Mouse (Mus musculus) urinary bladder, postnatal 36 days (tissue): ENCODE results near the gene Vwa5b2.

Experiments
- DNase-seq, 2 experiments: peaks; one replicate each; pipeline ENCODE4 v3.0.0; 2022; ENCODE audit warnings: low spot score in 2 of 2, mixed read lengths in 1 of 2

Vwa5b2 gene

DNA sequence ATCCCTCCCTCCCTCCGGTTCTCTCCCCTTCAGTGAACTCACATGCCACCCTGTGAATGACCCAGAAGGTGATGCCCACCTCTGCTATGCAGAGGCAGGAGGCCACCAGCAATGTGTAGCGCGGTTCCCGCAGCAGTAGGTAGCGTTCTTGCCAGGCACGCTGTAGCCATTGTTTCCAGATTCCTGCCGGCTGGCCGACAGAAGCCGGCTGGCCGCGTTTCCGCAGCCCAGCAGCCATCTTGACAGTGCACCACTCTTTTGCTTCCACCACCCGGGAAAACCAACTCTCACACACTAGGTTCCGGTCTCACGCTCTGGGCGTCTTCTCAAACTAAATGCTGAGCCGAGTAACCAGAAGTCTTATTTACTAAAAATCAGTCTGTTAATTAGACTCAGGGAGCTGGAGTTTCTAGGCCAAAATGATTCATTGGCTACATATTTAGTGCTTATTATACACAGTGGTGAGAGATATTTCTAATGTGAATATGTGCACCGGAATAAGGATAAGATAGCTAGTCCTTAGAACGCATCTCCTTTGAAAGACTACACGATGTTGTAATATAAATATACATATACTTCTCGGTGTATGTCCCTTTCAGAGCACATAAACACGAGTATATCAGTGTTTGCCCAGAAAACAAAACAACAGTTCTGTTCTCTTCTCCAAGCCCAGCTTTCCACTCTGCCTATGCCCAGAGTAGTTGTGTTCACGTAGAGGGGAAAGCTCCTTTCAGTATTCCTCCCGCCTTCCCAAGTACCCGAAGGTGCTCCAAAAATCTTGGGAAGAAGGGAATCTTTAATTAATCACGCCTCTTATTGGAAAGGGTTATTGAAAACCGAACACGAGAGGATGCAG lies 21.5 kb downstream of the Vwa5b2 start:
- DNase-seq = peak; percentile 72 to 73

DNA sequence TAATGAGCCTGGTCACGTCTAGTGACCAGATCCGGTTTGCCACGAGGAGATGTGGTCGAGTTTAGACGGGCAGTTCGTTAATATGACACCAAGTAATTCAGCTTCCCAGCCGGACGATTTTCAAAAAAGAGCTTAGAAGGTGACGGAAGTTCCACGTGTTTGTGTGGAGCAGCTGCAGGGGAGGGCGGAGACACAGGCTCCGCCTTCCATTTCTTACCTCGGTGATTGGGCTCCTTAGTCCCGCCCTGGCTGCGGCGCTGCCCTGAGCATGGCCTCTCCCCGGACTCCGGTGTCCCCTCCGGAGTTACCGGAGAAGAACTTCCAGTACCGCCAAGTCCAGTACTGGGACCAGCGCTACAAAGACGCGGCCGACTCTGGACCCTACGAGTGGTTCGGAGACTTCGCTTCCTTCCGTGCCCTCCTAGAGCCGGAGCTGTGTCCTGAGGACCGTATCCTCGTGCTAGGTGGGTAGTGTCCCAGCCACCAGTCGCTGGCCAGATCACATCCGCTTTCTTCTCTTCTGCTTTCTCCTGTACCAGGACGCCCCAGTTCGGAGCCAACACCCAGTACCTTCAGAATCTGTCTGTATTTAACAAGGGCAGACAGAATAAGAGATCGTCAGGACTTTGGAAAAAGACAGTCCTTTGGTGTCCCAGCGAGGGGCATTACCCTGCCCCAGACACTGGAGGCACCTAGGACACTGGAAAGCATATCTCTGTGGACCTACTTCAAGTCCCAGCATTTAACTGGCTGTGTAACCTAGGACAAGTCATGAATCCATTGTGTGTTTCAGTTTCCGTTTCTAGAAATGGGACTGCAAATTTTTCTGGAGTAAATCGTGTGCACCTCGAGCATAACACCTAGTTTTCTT lies 22.3 kb downstream of the Vwa5b2 start, which contains the start of the genes Eef1akmt4, Gm49333 and Alg3:
Gene Eef1akmt4, plus strand, starts transcription at position 237 of the 871 bp plus-strand sequence.
Gene Gm49333, plus strand, starts transcription at position 254 of the 871 bp plus-strand sequence.
Gene Alg3, minus strand, starts transcription at position 379 of the 871 bp plus-strand sequence.
- DNase-seq = peak; percentile 77 to 87

DNA sequence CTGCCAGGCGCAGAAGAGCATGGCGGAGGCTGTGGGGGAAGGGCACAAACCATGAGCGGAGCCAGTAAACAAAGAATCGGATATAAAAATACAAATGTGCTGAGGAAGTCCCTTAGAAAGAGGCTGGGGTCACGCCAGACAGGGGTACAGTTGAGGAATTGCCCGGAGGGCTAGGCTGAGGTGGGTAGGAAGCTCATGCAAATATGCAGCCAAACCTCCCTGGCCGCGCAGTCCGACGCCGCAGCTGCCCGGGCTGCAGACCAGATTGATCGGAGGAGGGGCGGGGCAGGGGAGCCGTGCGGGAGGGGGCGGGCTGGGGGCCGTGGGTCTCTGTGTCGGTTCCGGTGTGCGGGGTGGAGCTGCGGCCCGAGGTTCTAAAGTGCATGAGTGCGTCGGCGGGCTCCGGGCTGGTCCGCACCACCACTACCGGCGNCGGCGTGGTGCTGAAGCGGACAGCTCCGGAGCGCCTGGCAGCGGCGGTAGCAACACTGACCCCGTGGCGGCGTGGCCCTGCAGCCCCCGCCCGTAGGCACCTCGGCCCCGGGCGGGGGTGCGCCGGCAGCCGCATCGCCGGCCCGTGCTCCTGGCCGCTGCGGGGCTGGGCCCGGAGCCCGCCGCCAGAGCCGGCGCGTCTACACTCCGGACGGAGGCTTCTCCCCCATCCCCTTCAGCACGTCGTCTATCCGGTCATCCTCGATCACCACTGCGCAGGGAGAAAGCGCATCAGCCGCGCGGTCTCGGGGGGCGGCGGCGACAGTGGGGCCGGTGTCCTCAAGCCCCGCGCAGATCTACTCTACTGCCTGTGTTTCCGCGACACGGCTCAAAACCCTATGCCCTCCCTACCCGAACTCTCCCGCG lies 30.5 kb downstream of the Vwa5b2 start:
- DNase-seq = no peak

DNA sequence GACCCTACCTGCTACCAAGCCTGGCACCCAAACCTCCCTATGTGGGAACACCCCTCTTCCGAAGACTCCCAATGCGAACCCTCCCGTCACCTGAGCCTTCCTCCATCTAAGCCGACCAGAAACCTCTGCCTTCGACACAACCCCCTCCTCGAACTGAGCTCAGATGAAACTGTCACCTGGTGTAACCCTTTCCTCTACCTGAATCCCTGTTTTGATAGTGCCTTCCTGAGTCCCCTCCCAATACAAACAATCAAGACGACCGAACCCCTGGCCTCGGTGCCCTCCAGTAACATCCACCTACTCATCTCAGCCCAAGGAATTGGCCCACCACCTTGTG lies 31.1 kb downstream of the Vwa5b2 start:
- no peak for DNase-seq

DNA sequence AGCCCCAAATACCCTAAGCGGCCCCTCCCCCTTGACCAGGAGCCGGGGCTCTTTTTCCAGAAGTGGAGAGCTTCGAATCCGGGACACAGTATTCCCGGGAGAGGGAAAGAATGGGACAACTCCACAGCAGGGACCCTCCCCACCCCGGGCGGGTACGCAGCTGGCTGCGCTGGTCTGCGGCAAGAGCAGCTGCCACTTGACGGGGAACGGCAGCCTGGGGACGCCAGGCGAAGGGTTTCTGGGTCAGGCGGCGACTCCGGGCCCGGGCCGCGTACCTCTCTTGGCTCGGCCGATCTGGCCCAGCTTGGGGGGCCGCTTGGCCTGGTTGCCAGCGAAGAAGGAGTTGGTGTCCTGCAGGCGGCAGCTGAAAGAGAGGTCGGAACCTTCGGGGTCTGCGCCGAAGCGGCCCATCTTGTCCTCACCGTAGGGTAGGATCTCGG lies 31.5 kb downstream of the Vwa5b2 start:
- DNase-seq = no peak

DNA sequence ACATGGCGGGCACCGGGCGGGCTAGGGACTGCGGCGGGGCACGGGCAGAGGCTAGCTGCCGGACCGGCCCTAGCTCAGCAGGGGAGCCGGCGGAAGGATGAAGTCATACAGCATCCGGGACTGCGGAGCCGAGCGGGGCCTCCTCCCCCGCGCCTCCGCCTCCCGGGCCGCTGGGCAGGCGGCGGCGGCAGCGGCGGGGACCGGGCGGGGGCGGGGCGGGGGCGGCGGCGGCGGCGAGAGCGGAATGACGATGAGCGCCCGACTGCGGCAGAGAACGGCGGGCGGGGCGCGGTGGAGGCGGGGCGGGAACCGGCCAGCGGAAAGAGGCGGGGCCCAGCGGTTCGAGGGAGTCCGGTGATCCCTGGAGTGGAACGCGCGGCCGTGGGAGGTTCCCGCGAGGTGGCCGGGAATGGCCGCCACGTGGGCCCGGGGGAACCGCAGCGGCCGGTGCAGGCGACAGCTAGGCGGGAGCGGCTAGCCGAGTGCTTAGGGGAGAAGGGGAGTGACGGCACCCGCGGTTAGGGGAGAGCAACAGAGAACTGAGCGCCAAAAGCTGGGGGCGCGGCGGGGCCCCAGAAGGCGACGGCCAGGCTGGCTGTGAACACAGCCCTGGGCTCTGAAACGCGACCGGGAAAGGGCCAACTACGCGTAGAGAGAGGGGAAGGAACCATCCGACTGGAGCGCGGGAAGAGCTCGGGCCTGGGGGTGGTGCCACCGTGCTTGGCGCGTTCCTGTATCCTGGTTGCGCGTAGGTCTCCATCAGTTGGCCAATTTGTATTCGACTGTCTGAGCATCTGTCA lies 32.1 kb downstream of the Vwa5b2 start, which contains the start of gene Camk2n2:
Gene Camk2n2, minus strand, starts transcription at position 97 of the 800 bp plus-strand sequence.
- DNase-seq = peak in 1 of 2 experiments; percentile 57

DNA sequence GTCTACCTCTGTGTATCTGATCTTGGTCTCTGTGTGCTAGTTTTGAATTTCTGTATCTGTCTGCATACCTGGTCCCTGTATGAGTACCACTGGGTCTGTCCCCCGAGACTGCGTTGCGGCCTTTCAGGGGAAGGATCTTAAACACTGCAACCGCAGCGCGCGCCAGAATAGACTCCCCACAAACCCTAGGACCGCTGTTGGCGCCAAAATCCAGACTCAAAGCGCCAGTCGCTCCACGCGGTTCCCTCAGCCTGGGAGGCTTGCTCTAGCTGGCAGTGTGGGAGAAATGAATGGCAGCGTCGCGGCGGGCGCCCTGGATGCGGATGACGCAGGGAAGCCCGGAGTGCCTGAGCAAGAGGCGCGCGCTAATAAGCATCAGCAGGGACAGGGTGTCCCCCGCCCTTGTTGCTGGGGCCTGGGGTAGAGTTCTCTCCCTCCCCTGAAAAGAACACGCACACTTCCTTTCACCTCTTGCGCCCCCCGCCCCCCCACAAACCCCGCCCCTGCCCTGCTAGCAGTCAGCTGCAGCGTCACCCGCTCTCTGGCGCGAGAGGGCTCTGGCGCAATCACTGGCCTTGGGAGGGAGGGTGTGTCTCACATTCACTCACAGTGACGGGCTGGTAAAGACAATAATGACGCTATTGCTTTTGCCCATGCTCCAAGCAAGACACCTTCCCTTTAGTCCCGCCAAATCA lies 32.9 kb downstream of the Vwa5b2 start:
- DNase-seq = peak in 1 of 2 experiments; percentile 78

DNA sequence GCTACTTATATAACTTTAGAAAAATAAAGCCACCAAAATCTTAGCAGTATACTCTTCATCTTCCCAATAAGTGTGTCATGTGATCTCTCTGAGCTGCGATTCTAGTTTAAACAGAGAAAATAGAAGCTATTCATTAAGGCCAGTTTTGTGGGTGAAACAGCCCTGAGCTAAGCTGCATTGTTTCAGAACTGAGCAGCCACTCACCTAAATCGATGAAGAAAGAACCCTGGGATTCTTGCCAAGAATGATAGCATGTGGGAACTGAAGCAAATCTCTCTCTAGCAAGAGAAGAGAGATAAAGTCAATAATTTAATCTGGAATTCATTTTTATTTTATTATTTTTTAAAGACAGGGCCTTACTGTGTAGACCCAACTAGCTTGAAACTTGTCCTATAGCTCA lies 33.9 kb downstream of the Vwa5b2 start:
- no peak for DNase-seq

DNA sequence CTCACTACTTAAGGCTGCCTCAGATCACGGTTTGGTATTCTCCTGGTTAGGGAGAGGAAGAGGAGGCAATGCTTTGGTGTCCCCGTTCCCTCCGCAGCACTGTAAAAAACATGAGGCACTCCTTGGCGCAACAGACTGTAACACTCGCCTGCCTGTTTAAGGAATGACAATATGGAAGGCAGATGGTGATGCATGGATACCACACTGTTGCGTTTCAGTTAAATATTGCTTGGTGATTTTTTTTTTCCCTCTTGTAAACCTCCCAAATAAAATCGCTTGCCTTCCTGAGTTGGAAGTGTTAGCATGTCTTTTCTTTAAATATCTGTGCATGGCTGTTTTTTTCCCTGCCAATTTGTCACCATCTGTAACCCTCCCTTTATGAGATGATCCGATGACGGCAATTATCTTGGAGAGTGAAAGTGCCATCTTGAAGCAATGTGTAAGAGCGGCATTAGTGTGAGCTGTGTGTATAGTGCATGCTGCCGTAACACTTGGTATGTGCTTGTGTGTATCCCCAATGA lies 39.7 kb downstream of the Vwa5b2 start:
- no peak for DNase-seq

DNA sequence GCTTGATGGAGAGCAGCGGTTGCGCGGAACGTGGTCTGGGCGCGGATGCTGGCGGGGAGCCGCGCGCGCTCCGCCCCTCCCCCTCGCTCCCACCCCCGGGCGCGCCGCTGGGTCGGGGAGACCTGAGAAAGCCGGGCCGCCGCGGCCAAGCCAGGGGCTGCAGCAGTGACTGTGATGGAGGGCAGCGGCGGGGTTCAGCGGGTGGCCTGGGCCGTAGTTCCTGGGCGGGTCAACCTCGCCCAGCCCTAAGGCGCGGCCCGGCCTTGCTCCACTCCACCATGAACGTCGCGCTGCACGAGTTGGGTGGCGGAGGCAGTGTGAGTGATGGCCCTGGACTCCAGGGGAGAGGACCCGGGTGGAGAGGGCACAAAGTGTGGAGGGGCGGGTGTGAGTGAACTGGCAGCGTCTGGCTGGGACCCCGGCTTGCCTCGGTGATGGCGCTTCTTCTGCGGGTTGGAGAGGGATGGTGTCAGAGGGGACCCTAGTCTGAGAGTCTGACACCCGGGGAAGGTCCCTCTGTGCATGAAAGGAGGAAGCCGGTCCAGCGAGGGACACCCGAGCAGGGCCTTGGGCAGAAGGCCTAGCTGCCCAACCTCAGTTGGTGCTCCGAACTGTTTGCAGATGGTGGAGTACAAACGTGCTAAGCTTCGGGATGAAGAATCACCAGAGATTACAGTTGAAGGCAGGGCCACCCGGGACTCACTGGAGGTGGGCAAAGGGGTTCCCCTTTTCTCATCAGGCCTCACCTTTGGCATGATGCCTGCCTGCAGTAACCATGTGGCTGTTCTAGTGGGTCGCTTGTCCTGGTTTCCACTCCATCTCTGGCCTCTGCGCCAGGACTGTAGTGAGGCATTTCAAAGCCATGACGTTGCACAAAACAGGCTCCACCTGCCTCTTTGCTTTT lies 40.7 kb downstream of the Vwa5b2 start, which contains the start of gene Ece2:
Gene Ece2, plus strand, starts transcription at position 98 of the 904 bp plus-strand sequence.
- DNase-seq = no peak

DNA sequence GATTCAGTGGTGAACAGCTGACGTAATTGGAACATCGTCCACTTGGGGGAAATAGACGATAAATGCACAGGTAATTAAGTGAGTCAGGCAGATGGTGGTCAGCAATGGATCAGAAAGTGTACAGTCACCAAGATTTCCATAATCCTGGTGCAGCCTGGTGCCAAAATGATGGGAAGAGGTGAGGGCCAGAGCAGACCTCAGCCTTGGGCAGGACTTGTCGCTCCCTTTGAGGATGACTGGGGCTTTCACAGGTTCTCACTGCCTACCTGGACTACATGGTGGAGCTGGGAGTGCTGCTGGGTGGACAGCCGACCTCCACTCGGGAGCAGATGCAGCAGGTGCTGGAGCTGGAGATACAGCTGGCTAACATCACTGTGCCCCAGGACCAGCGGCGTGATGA lies 48.1 kb downstream of the Vwa5b2 start:
- no peak for DNase-seq

DNA sequence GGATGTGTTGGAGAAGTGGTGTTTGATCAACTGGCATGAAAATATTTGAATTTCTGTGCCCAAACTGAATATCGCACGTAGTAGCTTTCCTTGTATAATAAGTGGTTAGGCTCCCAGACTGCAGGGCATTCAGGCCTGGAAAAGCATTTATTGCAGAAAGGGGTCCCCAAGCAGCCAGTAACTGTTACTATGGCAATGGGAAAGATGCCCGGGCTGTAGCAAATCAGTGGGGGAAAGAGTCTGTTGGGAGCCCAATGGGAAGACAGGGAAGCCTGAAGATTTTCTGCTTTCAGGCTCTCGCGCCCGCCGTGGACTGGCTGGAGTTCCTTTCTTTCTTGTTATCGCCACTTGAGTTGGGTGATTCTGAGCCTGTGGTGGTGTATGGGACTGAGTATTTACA lies 49.1 kb downstream of the Vwa5b2 start:
- DNase-seq = no peak

DNA sequence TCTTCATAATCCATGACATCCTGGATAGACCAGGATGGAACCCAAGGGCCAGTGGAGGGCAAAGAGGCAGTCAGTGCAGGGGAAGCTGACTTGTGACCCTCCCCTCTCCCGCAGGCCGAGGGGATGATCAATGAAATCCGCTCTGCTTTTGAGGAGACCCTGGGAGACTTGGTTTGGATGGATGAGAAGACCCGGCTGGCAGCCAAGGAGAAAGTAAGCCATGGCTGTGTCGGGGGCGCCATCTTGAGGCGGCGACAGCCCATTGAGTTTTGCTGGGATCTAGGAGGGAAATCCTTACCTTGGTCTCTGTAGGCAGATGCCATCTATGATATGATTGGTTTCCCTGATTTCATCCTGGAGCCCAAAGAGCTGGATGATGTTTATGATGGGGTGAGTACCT lies 52.9 kb downstream of the Vwa5b2 start:
- DNase-seq = peak; percentile 31 to 69

DNA sequence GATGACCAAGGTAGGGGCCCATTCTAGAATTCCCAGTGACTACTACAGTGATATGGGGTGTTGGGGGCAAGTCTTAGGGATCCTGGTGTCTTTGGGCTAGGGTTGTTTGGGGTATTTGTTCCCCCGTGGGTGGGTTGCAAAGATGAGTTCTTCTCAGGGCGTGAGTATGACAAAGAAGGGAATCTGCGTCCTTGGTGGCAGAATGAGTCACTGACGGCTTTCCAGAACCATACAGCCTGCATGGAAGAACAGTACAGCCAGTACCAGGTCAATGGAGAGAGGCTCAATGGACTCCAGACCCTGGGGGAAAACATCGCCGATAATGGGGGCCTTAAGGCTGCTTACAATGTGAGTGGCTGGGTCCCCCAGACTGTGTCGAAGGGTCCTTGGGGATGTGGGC lies 54.6 kb downstream of the Vwa5b2 start:
- no peak for DNase-seq

DNA sequence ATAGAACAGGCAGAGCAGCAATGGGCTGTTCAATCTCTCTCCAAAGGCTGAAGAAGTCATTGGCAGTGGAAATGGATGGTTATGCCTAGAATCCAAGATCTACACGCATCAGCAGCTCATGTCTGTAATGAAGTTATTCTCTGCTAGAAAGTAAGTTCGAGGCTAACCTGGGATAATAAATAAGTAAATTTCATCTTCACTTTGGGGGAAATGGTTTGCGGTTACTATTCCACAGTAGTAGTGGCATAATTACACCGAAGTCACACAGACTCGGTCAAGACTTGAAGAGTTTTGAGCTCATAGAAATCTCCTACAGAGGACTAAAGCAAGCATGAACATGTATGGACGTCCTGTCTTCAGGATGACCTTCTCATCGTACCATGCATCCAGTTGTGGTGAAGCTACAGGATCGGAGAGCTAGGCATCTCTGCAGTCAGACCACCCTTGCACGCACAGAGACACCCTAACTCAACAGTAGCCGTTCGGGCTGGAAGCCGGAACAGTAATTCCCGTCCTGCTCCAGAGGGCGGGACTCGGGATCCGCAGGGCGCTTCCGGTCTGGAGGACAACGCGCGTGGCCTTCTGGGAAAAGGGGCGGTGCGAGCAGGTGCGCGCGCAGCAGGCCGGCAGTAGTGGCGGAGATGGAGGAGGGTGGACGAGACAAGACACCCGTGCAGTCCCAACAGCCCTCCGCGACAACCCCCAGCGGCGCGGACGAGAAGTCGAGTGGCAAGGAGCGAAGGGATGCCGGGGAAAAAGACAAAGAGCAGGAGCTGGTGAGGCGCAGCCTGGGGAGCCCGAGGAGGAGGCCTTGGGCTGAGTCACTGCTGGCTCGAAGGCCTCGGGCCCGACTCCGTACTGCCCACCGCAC lies 62.0 kb downstream of the Vwa5b2 start, which contains the start of gene Psmd2:
Gene Psmd2, plus strand, starts transcription at position 577 of the 871 bp plus-strand sequence.
- peak; percentile 95 to 97 for DNase-seq

DNA sequence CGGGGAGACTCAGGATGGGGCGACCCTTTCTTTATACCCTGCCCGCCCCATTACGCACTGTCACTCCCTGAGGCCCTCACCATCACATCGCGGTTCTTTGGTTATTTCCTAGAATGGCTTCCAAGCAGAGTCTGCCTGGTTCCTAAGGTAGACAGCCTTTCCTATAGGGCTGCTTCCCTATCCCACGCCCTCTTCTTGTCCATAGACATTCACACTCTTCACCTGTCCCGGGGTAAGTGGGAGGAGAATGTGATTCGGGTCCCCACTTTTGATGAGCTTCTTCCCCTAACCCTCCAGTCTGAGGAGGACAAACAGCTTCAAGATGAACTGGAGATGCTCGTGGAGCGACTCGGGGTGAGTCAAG lies 62.7 kb downstream of the Vwa5b2 start:
- DNase-seq = no peak

DNA sequence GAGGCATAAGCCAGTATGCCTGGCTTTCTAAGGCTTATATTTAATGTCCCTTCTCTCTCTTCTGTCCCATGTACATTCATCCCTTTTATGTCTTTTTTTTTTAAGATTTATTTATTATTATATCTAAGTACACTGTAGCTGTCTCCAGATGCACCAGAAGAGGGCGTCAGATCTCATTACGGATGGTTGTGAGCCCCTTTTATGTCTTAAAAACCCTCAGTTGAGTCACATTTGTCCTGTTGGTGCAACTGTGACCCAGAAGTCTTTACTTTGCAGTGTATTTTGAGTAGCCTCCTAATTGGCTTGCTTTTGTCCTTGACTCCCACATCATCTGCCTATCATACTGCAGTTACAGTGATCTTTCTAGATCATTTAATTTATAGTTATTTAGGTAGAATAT lies 64.0 kb downstream of the Vwa5b2 start:
- DNase-seq = no peak
